Mouse (Mus musculus) layer of hippocampus, adult 11-12 months (tissue): ENCODE data around the gene Hivep1.

Experiments
- DNase-seq: peaks from one replicate; pipeline ENCODE4 v3.0.0; 2022; ENCODE audit warnings: low spot score

Gene Hivep1

GRCm38 (mm10) chr13:42233741-42234419 is 182.1 kb downstream of the Hivep1 start:
- DNase-seq: no peak

DNA sequence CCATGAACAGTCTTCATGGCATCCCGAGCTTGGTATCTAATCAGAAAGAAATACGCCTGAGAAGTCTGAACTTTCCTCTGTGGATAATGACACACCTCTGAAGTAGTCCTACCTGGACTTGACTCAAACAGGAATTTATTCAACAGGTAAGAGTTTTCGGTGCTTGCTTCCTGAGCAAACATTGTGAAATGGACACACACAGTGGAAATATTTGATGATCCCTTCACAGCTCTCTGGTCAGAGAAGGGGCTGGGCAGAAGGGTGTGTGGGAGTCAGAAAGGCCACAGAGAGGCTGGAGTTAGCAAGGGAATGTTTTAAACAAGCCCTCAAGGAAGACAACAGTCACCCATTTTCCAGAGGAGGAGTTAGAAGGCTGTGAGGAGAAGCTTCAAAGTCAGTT is 186.7 kb downstream of the Hivep1 start:
- DNase-seq: no peak

DNA sequence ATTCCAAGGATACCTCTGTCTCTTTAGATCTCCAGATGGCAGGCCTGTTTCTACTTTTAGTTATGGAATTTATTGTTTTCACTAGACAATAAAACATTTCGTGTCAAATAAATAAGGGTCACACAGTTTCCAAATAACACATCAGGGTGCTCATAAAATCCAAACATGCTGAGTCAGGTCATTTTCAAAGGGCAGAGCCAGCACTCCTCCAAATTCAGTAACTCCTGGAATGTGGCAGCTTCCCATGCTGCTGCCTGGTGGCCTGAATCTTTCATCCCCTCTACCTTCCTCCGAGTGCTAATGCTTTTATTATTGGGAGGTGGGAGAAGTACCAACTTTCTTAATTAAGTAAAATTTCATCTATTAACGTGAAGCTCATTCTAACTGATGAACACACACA is 190.3 kb downstream of the Hivep1 start:
- DNase-seq: no peak
